Mouse (Mus musculus) ES-E14 (cell line): ENCODE measurements at regions not wholly inside any gene's neighbourhood (a gene's known extent, or its start where the extent isn't known, plus 50 kb on each side); places are given as distances from the start of the nearest gene placed in this dataset.

Experiments used
- DNase-seq: peaks from one replicate; pipeline ENCODE4 v3.0.0-alpha.2; 2013; ENCODE audit warnings: low read depth, low spot score
- H3K27ac ChIP-seq: 2 replicates; pipeline ENCODE4 v1.5.1; 2012; ENCODE audit warnings: low read depth, mild to moderate bottlenecking, low read length, moderate library complexity, mixed read lengths; ENCODE audit not compliant: poor library complexity, insufficient read depth, severe bottlenecking
- H3K36me3 ChIP-seq: 2 replicates; pipeline ENCODE4 v1.6.1; 2012; ENCODE audit warnings: mild to moderate bottlenecking, low read length, moderate library complexity, mixed read lengths; ENCODE audit not compliant: control insufficient read depth, poor library complexity, insufficient read depth, severe bottlenecking
- H3K4me1 ChIP-seq, 2 experiments: fragments of 150-350 bp in 1 of 2; sonication (generic) in 1 of 2; 2 replicates each; pipeline ENCODE4 v1.6.1; 2012; ENCODE audit warnings: low read length in 2 of 2, mild to moderate bottlenecking in 1 of 2, mixed read lengths in 1 of 2; ENCODE audit not compliant: control insufficient read depth in 2 of 2, insufficient read depth in 2 of 2, poor library complexity in 1 of 2
- H3K4me3 ChIP-seq, 2 experiments: fragments of 150-350 bp in 1 of 2; sonication (generic) in 1 of 2; 2 replicates each; pipeline ENCODE4 v1.5.1; 2012; ENCODE audit warnings: low read length in 2 of 2, low read depth in 1 of 2, mild to moderate bottlenecking in 1 of 2, mixed read lengths in 1 of 2; ENCODE audit not compliant: insufficient read depth in 1 of 2, poor library complexity in 1 of 2, severe bottlenecking in 1 of 2
- H3K9ac ChIP-seq: 2 replicates; pipeline ENCODE4 v1.6.1; 2012; ENCODE audit warnings: low read depth, mild to moderate bottlenecking, low read length, mixed read lengths; ENCODE audit not compliant: poor library complexity, insufficient read depth, severe bottlenecking
- H3K9me3 ChIP-seq: fragments of 150-350 bp; sonication (generic); 2 replicates; pipeline ENCODE4 v1.6.1; 2012; ENCODE audit warnings: low read depth, mild to moderate bottlenecking, low read length; ENCODE audit not compliant: control insufficient read depth, insufficient read depth
- CHD2 ChIP-seq: IDR thresholded peaks from 2 replicates; pipeline ENCODE4 v1.6.1; 2014; ENCODE audit warnings: mild to moderate bottlenecking, low read depth, low read length, inconsistent platforms
- HCFC1 ChIP-seq: IDR thresholded peaks from 2 replicates; pipeline ENCODE4 v1.6.1; 2012; ENCODE audit warnings: low read length, inconsistent platforms, borderline replicate concordance; ENCODE audit not compliant: insufficient read depth
- MAFK ChIP-seq: IDR thresholded peaks from 2 replicates; pipeline ENCODE4 v1.6.1; 2014; ENCODE audit warnings: mild to moderate bottlenecking, low read depth, low read length, inconsistent platforms; ENCODE audit not compliant: insufficient read depth
- ZC3H11A ChIP-seq: IDR thresholded peaks from 2 replicates; pipeline ENCODE4 v1.6.1; 2012; ENCODE audit warnings: low read depth, mild to moderate bottlenecking, inconsistent platforms, low read length, borderline replicate concordance
- ZNF384 ChIP-seq: IDR thresholded peaks from 2 replicates; pipeline ENCODE4 v1.6.1; 2012; ENCODE audit warnings: low read depth, low read length, inconsistent platforms
- in situ Hi-C, 2 experiments: fragments of 600-800 bp; cut with MboI; formaldehyde crosslinking; loops; one replicate each; pipeline ENCODE4 v1.15.1; 2025; ENCODE audit warnings: low sequenced_read_pairs in 2 of 2, inconsistent platforms in 1 of 2; ENCODE audit not compliant: unreplicated experiment in 2 of 2

DNA sequence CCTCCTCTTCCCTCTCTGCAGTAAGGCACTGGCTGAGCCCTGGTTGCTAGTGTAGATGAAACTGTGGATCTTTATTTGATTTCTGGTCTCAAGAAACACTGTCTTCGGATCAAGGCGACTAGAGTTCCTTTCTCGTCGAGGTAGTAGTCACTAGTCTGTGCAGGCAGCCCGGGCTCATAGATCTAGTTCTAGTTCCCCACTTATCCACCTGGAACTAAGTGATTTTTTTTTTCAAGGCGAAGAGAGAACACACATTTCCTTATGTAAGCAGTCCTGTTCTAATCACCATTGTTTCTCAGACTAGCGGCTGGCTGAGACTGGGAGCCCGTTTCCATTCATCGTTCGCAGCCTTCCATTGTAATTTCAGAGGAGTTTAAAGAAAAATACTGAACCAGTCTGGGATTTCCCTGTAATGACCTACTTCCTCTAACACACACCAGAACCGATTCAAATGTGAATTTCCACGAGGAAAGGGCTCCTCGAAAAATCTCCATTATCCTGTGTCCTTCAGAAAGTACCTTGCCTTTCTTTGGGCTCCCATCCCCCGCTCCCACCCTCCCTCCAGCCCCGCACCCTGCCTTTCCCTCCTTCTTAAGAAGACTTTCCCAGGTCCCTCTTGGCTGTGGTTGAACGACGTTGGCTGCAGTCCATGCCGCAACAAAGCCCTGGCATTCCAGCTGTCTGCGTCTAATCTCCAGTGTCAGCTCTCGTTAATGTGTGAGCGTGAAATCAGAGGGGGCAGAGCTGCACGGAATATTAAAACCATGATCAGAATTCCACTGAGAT is 388.5 kb downstream of the Sorl1 start:
- peak; percentile 36 for DNase-seq
- Histone ChIP-seq H3K9me3 (no peaks in the 10 kb centered on the region), H3K9ac (peak overlapping the region; percentile 42; the same call in 1 of the 2 replicates), H3K4me1 (peaks cover 12 to 19% of the 10 kb centered on the region in 2 experiments; a peak in 3 of 4 replicates), H3K4me3 (peak overlapping the region; percentile 10 to 27; a peak in 3 of 4 replicates), H3K27ac (no peak overlapping the region), H3K36me3 (no peaks in the 10 kb centered on the region)
- in situ Hi-C loops = no loop called here
- TF ChIP-seq CHD2 (no peak), ZC3H11A (no peak), MAFK (no peak), ZNF384 (no peak), HCFC1 (no peak)

DNA sequence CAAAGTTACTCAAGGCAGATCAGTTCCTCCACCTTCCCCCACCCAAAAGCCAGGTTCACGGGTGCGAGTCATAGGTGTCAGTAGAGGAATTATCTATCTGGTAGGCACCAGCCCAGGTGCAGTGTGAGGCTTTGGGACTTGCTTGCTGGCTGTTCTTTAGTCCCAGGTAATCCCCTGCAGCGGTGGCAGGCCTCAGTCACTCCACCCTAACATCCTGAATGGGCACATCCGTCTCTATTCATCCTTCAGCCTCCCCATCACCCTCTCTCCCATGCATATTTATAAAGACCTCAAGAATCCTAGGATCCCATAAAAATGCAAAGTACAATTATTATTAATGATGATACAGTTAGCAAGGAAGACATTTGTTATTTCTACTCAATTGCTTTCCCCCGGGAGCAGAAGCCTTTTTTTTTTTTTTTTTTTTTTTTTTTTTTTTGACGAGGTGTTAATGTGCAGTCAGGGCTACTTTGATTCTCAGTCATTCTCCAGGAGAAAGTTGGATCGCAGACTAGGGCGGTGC is 389.1 kb downstream of the Sorl1 start:
- Histone ChIP-seq H3K36me3 (no peaks in the 10 kb centered on the region), H3K9me3 (no peaks in the 10 kb centered on the region), H3K4me1 (peaks cover 12 to 19% of the 10 kb centered on the region in 2 experiments; a peak in 3 of 4 replicates), H3K27ac (no peak overlapping the region), H3K9ac (no peak overlapping the region), H3K4me3 (no peak overlapping the region; a peak in 1 of 4 replicates)
- in situ Hi-C loops = no loop called here
- TF ChIP-seq ZC3H11A = no peak
- TF ChIP-seq ZNF384 = peak; percentile 90
- no peak for TF ChIP-seq HCFC1
- no peak for TF ChIP-seq CHD2
- DNase-seq = peak; percentile 31

DNA sequence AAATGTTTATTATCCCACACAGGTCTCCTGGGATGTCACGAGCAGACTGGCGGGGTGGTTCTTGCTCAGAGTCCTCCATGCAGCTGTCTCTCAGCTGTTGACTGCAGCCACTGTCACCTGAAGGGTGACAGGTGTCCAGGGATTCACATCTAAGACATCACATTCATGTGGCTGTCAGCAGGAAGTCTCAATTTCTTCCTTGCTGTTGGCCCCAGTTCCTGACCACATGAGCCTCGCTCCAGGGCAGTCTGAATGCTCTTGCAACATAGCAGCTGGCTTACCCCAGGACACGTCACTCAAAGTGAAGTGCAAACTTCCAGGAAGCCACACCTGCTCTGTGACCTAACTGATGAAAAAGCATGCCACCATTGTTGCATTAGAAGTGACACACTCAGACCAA is 402.5 kb downstream of the Sorl1 start:
- in situ Hi-C loops = no loop called here
- Histone ChIP-seq H3K4me3 (no peak overlapping the region), H3K9ac (no peak overlapping the region), H3K27ac (no peak overlapping the region), H3K4me1 (no peaks in the 10 kb centered on the region), H3K9me3 (no peaks in the 10 kb centered on the region), H3K36me3 (no peaks in the 10 kb centered on the region)
- DNase-seq = no peak
- TF ChIP-seq MAFK (no peak), CHD2 (no peak), ZC3H11A (no peak), HCFC1 (no peak), ZNF384 (no peak)

DNA sequence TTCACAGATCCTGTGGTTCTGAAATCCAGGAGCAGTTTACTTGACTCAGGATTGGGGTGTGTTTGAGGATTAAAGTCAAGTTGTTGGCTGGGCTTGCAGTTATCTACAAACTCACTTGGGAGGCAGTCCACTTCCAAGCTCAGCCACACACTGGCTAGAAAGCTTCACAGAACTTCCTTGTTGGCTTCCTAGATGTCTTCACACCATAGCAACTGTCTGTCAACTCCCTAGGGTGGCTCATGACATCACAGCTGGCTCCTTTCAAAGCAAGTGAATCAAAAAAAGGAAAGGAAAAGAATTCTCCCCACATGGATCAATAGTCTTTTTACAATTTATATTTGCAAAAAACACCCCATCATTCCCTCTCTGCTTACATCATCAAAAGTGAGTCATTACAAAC is 408.9 kb downstream of the Sorl1 start:
- TF ChIP-seq ZNF384 = no peak
- no peak for TF ChIP-seq ZC3H11A
- no peak for TF ChIP-seq CHD2
- TF ChIP-seq MAFK = no peak
- TF ChIP-seq HCFC1 = no peak
- DNase-seq = no peak
- no peaks in the 10 kb centered on the region for H3K4me1 ChIP-seq
- H3K9ac ChIP-seq = no peak overlapping the region
- in situ Hi-C loops = no loop called here
- no peak overlapping the region for H3K27ac ChIP-seq
- no peaks in the 10 kb centered on the region for H3K9me3 ChIP-seq
- H3K4me3 ChIP-seq = no peak overlapping the region
- no peaks in the 10 kb centered on the region for H3K36me3 ChIP-seq

DNA sequence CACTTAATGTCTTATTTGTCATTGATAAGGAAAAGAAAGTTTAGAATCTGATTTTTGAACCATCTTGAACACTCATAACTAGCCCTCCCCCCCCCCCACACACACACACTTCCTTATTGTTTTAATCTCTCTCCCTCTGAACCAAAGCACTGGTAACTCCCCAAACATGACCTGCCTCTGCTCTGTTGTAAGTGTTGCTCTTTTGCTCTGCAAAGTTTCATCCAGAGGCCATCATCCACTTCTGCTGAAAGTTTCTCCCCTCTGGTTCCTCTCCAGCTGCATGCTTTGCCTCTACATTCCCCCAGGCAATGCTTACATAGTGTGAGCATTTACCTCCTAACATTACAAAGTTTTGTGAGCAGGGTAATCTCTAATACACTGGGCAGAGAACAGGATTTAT is 418.1 kb downstream of the Sorl1 start:
- H3K27ac ChIP-seq = no peak overlapping the region
- TF ChIP-seq ZC3H11A = no peak
- TF ChIP-seq CHD2 = no peak
- TF ChIP-seq HCFC1 = no peak
- no peak for TF ChIP-seq MAFK
- TF ChIP-seq ZNF384 = no peak
- no peaks in the 10 kb centered on the region for H3K36me3 ChIP-seq
- no peaks in the 10 kb centered on the region for H3K9me3 ChIP-seq
- H3K9ac ChIP-seq = no peak overlapping the region
- no peak overlapping the region for H3K4me3 ChIP-seq
- in situ Hi-C loops = no loop called here
- DNase-seq = no peak
- H3K4me1 ChIP-seq = no peaks in the 10 kb centered on the region
